Mouse (Mus musculus) cerebellum, postnatal 25 days (tissue): ENCODE results near the gene Cant1.

Experiments
- DNase-seq, 2 experiments: peaks; one replicate each; pipeline ENCODE4 v3.0.0; 2021; ENCODE audit warnings: mixed read lengths in 2 of 2

Cant1 gene

GRCm38 (mm10) chr11:118407318-118407910 lies 11.5 kb downstream of the Cant1 start:
- DNase-seq = peak; percentile 51 to 69

GRCm38 (mm10) chr11:118406521-118406920 lies 12.4 kb downstream of the Cant1 start:
- DNase-seq = peak; percentile 5 to 10

DNA sequence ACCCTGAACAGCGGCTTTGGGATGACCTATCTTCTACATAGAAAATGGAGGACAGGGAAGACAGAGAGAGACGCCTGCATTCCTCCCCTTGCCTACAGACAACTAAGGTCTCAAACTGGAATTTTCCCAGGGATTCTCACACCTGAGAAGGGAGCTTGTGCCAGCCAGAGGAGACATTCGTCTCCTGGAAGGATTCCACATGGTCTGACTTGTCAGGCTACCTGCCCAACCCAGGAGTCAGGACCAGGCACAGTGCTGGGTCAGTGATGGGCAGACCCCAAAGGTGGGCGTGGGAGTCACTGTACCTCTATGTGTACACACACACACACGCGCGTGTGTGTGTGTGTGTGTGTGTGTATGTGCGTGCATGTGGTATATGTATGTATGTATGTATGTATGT lies 13.6 kb downstream of the Cant1 start:
- DNase-seq = peak; percentile 3 to 9

GRCm38 (mm10) chr11:118403951-118404899 lies 14.7 kb downstream of the Cant1 start:
- DNase-seq = peak; percentile 12 to 14

DNA sequence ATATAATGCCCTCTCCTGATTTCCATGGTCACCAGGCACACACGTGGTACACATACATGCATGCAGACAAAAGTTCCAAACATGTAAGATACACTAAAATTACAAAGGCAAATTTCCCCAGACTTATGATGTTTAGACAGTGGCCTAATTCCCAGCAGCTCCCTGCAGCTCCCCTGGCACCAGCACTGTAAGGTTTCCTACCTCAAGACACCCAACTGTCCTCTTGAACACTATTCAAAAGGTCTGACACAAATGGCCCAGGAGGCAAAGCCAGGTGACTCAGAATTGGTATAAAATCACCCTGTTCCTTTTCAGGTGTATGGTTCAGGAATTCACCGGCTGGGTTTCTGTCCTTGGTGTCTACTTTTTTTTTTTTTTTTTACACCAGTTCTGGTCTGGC lies 15.7 kb downstream of the Cant1 start:
- DNase-seq = peak; percentile 39 to 40

DNA sequence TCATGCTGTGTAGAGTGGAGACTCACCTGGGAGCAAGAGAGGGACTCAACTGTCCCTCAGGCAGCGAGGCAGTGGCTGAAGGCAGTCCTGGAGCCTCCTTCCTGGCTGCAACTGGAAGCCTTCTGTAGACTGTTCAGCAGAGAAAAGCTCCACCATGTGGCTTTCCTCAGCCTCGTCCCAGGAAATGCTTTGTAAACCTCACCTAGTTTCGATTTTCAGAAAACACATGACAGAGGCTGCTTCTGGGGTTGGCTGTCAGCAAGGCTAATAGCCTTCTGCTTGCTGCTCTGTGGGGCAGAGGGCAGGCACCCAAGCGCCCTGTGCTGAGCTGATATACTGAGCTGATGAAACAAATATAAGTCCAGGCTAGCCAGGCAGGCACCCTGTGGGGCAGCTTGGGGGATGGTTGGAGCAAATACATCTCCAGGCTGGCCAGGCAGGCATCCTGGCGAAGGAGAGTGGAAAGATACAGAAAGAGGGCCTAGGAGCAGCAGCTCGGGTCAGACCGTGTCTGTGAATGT lies 17.1 kb downstream of the Cant1 start, which contains the start of gene Lgals3bp:
TSS of gene Lgals3bp (minus strand) at position 333 of the 521 bp plus-strand sequence.
- peak; percentile 71 to 75 for DNase-seq

DNA sequence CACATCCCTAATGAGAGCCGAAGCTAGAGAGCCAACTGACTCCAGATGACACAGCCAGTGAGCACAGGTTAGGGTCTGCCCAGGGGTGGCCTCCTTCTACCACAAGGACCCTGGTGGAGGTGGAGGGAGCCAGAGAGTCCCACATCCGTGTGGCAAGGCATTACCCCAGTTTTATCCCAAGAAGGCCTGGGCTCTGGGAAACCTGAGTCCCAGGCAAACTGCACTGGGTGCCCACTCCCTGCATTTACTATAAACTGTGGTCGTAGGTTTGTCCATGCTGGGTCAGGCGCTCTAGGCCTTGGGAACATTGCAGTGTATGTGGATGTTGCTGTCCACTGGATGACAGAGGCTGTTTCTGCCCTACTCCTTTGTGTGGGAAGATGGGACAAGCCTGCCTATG lies 17.7 kb downstream of the Cant1 start:
- DNase-seq = peak in 1 of 2 experiments; percentile 21

- DNase-seq = peak; percentile 5 to 35
These were observed 18.3 kb downstream of the Cant1 start for GRCm38 (mm10) chr11:118400566-118400936.

DNA sequence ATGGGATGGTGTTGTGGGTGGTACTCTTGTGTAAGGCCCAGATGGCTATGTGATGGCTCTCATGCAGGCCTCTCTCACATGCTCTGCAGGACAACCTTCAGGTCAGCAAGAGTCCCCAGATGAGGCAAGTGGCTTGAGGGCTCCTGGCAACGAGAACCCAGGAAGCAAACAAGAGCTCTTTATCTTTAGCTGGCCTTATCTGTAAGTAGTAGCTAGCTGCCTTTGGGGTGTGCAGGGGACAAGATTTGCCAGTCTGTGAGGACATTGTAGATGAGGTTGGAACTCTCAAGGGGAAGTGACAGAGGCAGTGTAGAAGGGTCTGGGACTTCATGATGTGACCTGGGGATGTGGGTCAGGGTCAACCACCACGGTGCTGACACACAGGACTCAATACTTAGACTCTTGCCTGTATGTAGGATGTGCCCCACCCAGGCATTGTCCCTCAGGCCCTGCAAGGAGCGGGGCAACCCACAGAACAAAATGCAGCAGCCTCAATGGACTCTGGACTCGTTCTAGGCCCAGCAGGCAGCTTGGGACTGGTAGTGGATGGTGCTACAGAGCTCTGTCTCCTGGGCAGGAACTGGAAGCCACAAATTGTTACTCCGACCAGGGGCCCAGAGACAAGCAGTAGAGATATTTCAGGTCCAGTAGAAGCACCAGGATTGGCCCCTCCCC lies 18.9 kb downstream of the Cant1 start:
- DNase-seq = peak in 1 of 2 experiments; percentile 5

GRCm38 (mm10) chr11:118397806-118398530 lies 20.9 kb downstream of the Cant1 start:
- peak; percentile 4 to 5 for DNase-seq

DNA sequence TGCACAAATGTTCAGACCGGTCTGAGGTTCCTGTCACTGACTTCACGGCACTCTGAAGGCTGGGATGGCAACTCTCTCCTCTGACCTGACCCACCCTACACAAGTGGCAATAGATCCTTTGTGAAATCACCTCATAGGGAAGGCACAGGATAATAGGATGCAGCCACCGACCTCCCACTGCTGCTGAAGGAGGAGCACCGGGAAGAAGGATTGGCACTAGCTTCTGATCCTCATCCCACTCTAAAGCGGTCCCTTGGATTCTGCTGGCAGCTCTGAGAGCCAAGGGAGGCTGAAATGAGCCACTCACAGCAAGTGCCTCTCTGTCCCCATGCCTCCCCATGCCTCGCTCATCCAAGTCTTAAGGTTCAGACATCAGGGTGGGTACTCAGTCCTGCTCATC lies 24.3 kb downstream of the Cant1 start:
- peak in 1 of 2 experiments; percentile 6 for DNase-seq

DNA sequence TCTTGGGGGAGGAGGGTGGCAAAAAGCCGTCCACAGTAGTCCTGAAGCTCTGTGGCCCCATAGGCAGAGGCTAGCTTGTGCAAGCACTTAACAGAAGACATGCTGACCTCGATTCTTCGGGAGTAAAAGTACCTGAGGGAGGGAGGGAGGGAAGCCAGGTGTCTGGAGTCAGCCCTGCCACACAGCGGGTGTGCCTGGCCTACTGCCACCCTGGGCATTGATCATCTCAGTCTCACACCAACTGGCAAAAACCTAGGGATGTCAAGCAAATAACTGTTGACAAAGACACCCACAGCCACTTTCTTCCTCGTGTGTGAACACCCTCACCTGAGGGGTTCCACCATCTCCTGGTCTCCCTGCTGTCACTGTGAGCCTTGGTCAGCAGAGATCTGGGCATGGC lies 24.9 kb downstream of the Cant1 start:
- peak; percentile 65 to 77 for DNase-seq

- peak; percentile 0 to 3 for DNase-seq
These were observed 31.1 kb downstream of the Cant1 start for GRCm38 (mm10) chr11:118387816-118388215.

DNA sequence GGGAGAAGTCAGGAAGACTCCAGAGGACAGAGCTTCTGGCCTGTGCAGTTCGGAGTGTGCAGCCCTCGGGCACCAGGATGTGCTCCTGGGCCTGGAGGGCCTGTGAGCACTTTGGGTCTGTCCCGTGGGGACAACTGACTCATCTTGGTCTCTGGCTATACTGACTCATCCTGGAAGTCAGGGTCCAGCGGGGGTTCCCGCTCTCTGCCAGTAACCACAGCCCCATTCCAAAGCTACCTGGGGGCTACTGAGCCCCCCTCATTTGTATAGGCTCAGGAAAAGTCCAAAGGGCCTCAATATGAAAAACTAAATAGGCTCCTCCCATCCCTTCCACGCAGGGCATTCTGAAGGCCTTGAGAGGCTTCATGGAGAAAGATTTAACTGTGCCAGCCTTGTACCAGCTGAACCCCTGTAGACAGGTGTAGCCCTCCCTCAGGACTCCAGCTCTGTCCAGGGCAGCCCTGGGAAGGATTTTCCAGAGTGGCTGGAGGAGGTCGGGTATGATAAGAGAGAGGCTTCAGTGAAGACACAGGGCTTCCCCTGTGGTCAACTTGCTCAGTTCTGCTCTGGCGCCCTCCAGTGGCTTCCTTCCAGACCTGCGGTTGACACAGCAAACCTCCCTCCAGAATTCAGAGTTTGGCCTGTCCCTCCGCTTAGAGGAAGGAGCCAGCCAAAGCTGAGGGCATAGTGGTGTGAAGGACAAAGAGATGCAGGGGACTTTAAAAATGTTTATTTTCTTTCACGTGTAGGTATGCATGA lies 39.5 kb downstream of the Cant1 start:
- DNase-seq = peak; percentile 88 to 94

GRCm38 (mm10) chr11:118378656-118379055 lies 40.2 kb downstream of the Cant1 start:
- peak in 1 of 2 experiments; percentile 3 for DNase-seq

DNA sequence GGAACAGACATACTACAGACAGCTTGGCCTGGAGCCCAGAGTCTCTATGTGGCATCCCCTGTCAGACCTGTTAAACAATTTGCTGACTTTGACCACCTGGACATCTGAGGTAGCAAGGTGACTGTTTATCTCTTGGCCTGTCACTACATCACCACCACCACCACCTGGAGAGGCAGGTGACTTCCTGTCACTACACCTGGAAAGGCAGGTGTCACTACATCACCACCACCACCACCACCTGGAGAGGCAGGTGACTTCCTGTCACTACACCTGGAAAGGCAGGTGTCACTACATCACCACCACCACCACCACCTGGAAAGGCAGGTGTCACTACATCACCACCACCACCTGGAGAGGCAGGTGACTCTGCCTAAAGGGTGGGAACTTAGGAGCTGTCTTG lies 42.6 kb downstream of the Cant1 start:
- DNase-seq = peak in 1 of 2 experiments; percentile 14

DNA sequence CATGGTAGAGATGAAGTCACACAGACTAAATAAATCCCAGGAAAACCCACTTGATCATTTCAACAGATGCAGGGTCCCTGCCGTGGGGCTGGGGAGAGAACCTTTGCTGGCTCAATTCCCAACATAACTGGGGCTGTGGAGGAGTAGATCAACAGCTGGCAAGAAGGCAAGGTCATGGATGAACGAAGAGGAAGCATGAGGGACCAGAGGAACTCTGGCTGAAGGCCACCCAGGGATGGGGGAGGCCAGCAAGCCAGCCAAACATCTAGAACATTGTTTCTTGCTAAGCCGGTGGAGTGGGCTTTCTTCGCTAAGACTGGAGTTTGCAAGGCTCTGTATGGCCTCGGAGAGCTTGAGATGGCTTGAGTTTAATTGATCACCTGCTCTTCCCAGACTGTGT lies 43.0 kb downstream of the Cant1 start:
- DNase-seq = peak in 1 of 2 experiments; percentile 4

DNA sequence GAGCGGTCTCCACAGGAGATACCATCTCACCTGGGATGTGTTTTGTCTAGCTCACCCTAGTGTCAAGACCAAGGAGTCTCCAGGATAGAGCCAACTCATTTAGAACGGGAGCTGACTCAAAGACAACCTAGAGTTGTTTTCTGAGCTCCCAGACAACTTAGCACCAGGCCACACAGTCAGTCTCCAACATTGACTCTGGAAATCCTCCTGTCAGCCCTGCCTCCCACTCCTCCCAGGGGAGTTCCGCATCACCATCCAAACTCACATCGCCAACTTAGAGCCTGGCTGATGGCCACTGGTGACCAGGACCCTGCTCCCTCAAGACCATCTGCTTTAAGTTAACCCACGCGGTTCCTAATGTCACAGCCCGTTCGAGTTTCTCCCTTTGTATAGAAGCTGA lies 43.4 kb downstream of the Cant1 start:
- no peak for DNase-seq

DNA sequence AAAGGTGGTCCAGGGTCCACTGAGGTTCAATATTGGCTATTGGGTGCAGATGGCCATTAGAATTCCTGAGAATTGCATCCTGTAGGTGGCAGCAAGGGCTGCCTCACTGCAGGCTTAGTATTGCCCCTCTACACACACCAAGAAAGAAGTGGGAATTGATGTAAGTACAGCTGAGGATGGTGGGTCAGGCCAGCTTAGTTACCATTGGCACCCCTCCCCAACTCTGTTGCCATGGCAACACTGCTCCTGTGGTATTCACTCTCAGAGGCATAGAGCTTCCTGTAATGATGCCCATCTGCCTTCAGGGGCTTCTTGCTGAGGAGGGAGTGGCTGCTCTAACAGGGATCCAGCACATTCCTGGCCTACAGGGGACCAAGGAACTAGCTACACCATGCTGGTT lies 43.9 kb downstream of the Cant1 start:
- DNase-seq = no peak

- no peak for DNase-seq
These were observed 44.4 kb downstream of the Cant1 start for GRCm38 (mm10) chr11:118374506-118374905.

GRCm38 (mm10) chr11:118372641-118373040 lies 46.2 kb downstream of the Cant1 start:
- DNase-seq = no peak

DNA sequence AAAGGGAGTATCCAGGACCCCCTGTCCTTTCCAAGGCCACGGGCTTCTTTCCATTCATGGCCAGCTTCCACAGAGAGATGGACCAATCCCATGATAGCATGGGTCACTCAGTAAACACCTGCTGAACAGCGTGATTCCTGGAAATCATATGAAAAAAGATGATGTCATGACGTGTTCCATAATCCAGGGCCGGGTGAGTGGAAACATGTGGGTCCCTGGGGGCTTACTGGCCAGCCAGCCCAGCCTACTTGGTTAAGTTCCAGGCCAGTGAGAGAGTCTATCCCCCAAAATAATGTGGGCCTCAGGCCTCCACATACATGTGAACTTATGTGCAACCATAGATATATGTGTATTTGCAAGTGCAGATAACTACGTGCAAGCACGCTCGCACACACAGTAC lies 47.0 kb downstream of the Cant1 start:
- no peak for DNase-seq
